In genomic region chr7:16376505-16376904, GRCm38 (mm10) we compare ENCODE assay signal across 8 mouse cellular contexts. TPM values are rescaled to one million over a fixed set of nuclear protein-coding genes. Genes with fewer than 3 reads are reported as not detected.
DNase-seq lines count a peak whose midpoint lies in the region; ATAC-seq and TF ChIP-seq lines count a peak whose summit lies in the region.

No protein-coding gene starts in this region.

- H3K27me3 ChIP-seq in limb, embryonic 11.5 days (ENCODE audit: control insufficient read depth, insufficient read depth, low read length): no peaks in the 10 kb centered on the region
- no peaks in the 10 kb centered on the region for H3K27me3 ChIP-seq in limb, embryonic 10.5 days (ENCODE audit: low read depth, poor library complexity, severe bottlenecking)
- no peaks in the 10 kb centered on the region for H3K27me3 ChIP-seq in lung, postnatal 0 days (replicated peaks; ENCODE audit: insufficient read depth, low read length)

- peak; percentile 47; the same call in 1 of the 2 replicates for TF ChIP-seq CTCF in brain, embryonic 14.5 days (IDR thresholded peaks at IDR 0.05; ENCODE audit: borderline replicate concordance, extremely low read depth, insufficient read depth, insufficient read length)
- peak; percentile 76 for TF ChIP-seq CTCF in lung, postnatal 0 days (IDR thresholded peaks at IDR 0.05)

- no peak overlapping the region for H3K9ac ChIP-seq in limb, embryonic 11.5 days (ENCODE audit: low read length)
- no peak overlapping the region for H3K9ac ChIP-seq in lung, postnatal 0 days (replicated peaks; ENCODE audit: low read depth)

- no peaks in the 10 kb centered on the region for H3K4me1 ChIP-seq in limb, embryonic 11.5 days (ENCODE audit: control insufficient read depth, insufficient read depth, low read length)
- H3K4me1 ChIP-seq in limb, embryonic 10.5 days: no peaks in the 10 kb centered on the region
- no peaks in the 10 kb centered on the region for H3K4me1 ChIP-seq in lung, postnatal 0 days (ENCODE audit: insufficient read depth, low read depth, low read length)

- no peak overlapping the region for H3K27ac ChIP-seq in limb, embryonic 11.5 days (replicated peaks; ENCODE audit: low read depth, low read length)
- no peak overlapping the region for H3K27ac ChIP-seq in limb, embryonic 10.5 days
- no peak overlapping the region for H3K27ac ChIP-seq in lung, postnatal 0 days (ENCODE audit: low read length)

- H3K4me2 ChIP-seq in limb, embryonic 11.5 days (ENCODE audit: low read depth, severe bottlenecking): no peak overlapping the region
- H3K4me2 ChIP-seq in lung, postnatal 0 days (replicated peaks; ENCODE audit: low read depth, low read length): no peak overlapping the region

- no peak for ATAC-seq in limb, embryonic 11.5 days (ENCODE audit: insufficient number of reproducible peaks, low FRiP score, low TSS enrichment, low read depth)
- ATAC-seq in lung, postnatal 0 days: peak; percentile 68

- no peak overlapping the region for H3K4me3 ChIP-seq in limb, embryonic 11.5 days (ENCODE audit: low read depth, low read length)
- H3K4me3 ChIP-seq in limb, embryonic 10.5 days: no peak overlapping the region
- no peak overlapping the region for H3K4me3 ChIP-seq in lung, postnatal 0 days (ENCODE audit: low read depth, low read length)

- WGBS in limb, embryonic 11.5 days: 94% methylated on average over 1 of the region's 1 CpGs
- 97% methylated on average over 1 of the region's 1 CpGs for WGBS in limb, embryonic 10.5 days
- whole genome bisulfite sequencing in lung, postnatal 0 days: 86% methylated on average over 1 of the region's 1 CpGs

- H3K9me3 ChIP-seq in limb, embryonic 11.5 days (ENCODE audit: control insufficient read depth, low read length): no peaks in the 10 kb centered on the region
- no peaks in the 10 kb centered on the region for H3K9me3 ChIP-seq in limb, embryonic 10.5 days (replicated peaks)
- no peaks in the 10 kb centered on the region for H3K9me3 ChIP-seq in lung, postnatal 0 days (ENCODE audit: low read length)

- no peak for TF ChIP-seq POLR2A in brain, embryonic 14.5 days (IDR thresholded peaks at IDR 0.05; ENCODE audit: borderline replicate concordance, extremely low read depth, insufficient read depth, insufficient read length, poor library complexity, severe bottlenecking)

- no peak for TF ChIP-seq EP300 in lung, postnatal 0 days (IDR thresholded peaks at IDR 0.05)

- peak; percentile 38 to 52 for DNase-seq in cerebellum, adult 18-20 months
- DNase-seq in cerebellum, adult 11-12 months: no peak
- DNase-seq in limb, embryonic 11.5 days (ENCODE audit: low spot score): peak; percentile 36
- DNase-seq in limb, embryonic 10.5 days (ENCODE audit: low spot score): no peak
- peak; percentile 40 for DNase-seq in brain, embryonic 14.5 days (ENCODE audit: low read depth)
- DNase-seq in induced T-regulatory cell, adult 2 months (ENCODE audit: low read depth): peak; percentile 83
- peak; percentile 73 for DNase-seq in lung, postnatal 0 days (ENCODE audit: low spot score)
- peak; percentile 77 for DNase-seq in thymus, postnatal 0 days (ENCODE audit: low spot score)

- H3K36me3 ChIP-seq in limb, embryonic 11.5 days (ENCODE audit: control insufficient read depth, insufficient read depth, low read length): peaks cover 23% of the 10 kb centered on the region
- peaks cover 100% of the 10 kb centered on the region for H3K36me3 ChIP-seq in limb, embryonic 10.5 days
- peaks cover 7% of the 10 kb centered on the region; the same call in 1 of the 2 replicates for H3K36me3 ChIP-seq in lung, postnatal 0 days (ENCODE audit: insufficient read depth, low read length)

RNA-seq across cellular contexts. Expression of gene Sae1, which starts 11.1 kb away (rescaled TPM):
- 434 and 441 TPM in 2 replicates for polyA plus RNA-seq in limb, embryonic 11.5 days (2014; fragmentation: Nextera tagmentation; extraction: Ambion mirVana)
- 483 and 484 TPM in 2 replicates for polyA plus RNA-seq in limb, embryonic 10.5 days (2016; fragmentation: Nextera tagmentation; extraction: Ambion mirVana)
- 147 and 150 TPM in 2 replicates for polyA plus RNA-seq in brain, embryonic 14.5 days (2012; rRNA removed)
- 84.8 and 92.3 TPM in 2 replicates for polyA plus RNA-seq in lung, postnatal 0 days (2015; fragmentation: Nextera tagmentation; extraction: Ambion mirVana)
- 246 and 259 TPM in 2 replicates for polyA plus RNA-seq in thymus, postnatal 0 days (2015; fragmentation: Nextera tagmentation; extraction: Ambion mirVana)

RNA-seq across cellular contexts. Expression of gene Zc3h4, which starts 24.2 kb away (rescaled TPM):
- 18.6 and 20.0 TPM in 2 replicates for polyA plus RNA-seq in limb, embryonic 11.5 days (2014; fragmentation: Nextera tagmentation; extraction: Ambion mirVana)
- polyA plus RNA-seq in limb, embryonic 10.5 days (2016; fragmentation: Nextera tagmentation; extraction: Ambion mirVana): 22.9 and 24.6 TPM in 2 replicates
- 63.7 and 73.2 TPM in 2 replicates for polyA plus RNA-seq in brain, embryonic 14.5 days (2012; rRNA removed)
- polyA plus RNA-seq in lung, postnatal 0 days (2015; fragmentation: Nextera tagmentation; extraction: Ambion mirVana): 7.9 and 8.2 TPM in 2 replicates
- polyA plus RNA-seq in thymus, postnatal 0 days (2015; fragmentation: Nextera tagmentation; extraction: Ambion mirVana): 12.2 and 15.9 TPM in 2 replicates

Comparison
In these comparisons a context has a peak if more than half of its experiments do, and no peak if none do; other contexts are left out.
1. DNase-seq: peak in cerebellum, adult 18-20 months (2 of 2), limb, embryonic 11.5 days (single experiment), brain, embryonic 14.5 days (single experiment), induced T-regulatory cell, adult 2 months (single experiment), lung, postnatal 0 days (single experiment) and thymus, postnatal 0 days (single experiment); none in cerebellum, adult 11-12 months (single experiment) and limb, embryonic 10.5 days (single experiment).